Mouse (Mus musculus) lung, postnatal 0 days (tissue): ENCODE results near the gene Wdr25. TPM values are rescaled to one million over a fixed set of nuclear protein-coding genes. Genes with fewer than 3 reads are reported as not detected.

Experiments used
- ATAC-seq: fragments of 200-750 bp; cut with Nextera tagmentation; 2 replicates; pipeline ENCODE4 v1.8.0; 2017; ENCODE audit warnings: moderate library complexity
- DNase-seq: peaks from one replicate; pipeline ENCODE4 v3.0.0-alpha.2; 2016; ENCODE audit warnings: low spot score
- H3K27ac ChIP-seq: fragments of 300-500 bp; sonication (generic); 2 replicates; pipeline ENCODE4 v1.5.1; 2014; ENCODE audit warnings: antibody characterized with exemption, mild to moderate bottlenecking, low read length, mixed read lengths
- H3K27me3 ChIP-seq: fragments of 300-500 bp; sonication (generic); replicated peaks from 2 replicates; pipeline ENCODE4 v1.6.1; 2014; ENCODE audit warnings: low read length, mixed read lengths; ENCODE audit not compliant: insufficient read depth
- H3K36me3 ChIP-seq: fragments of 300-500 bp; sonication (generic); 2 replicates; pipeline ENCODE4 v1.6.1; 2014; ENCODE audit warnings: low read length, mixed read lengths; ENCODE audit not compliant: insufficient read depth
- H3K4me1 ChIP-seq: fragments of 300-500 bp; sonication (generic); 2 replicates; pipeline ENCODE4 v1.6.1; 2014; ENCODE audit warnings: antibody characterized with exemption, low read depth, low read length, mixed read lengths; ENCODE audit not compliant: insufficient read depth
- H3K4me2 ChIP-seq: fragments of 300-500 bp; sonication (generic); replicated peaks from 2 replicates; pipeline ENCODE4 v1.6.1; 2014; ENCODE audit warnings: low read depth, mild to moderate bottlenecking, low read length, moderate library complexity, mixed read lengths
- H3K4me3 ChIP-seq: fragments of 300-500 bp; sonication (generic); 2 replicates; pipeline ENCODE4 v1.5.1; 2014; ENCODE audit warnings: low read depth, low read length
- H3K9ac ChIP-seq: fragments of 300-500 bp; sonication (generic); replicated peaks from 2 replicates; pipeline ENCODE4 v1.6.1; 2014; ENCODE audit warnings: low read depth, mild to moderate bottlenecking
- H3K9me3 ChIP-seq: fragments of 300-500 bp; sonication (generic); 2 replicates; pipeline ENCODE4 v1.6.1; 2016; ENCODE audit warnings: low read length, mixed read lengths
- CTCF ChIP-seq: IDR thresholded peaks from 2 replicates; pipeline ENCODE4 v1.5.1; 2016; ENCODE audit warnings: antibody characterized with exemption, mild to moderate bottlenecking
- EP300 ChIP-seq: IDR thresholded peaks from 2 replicates; pipeline ENCODE4 v1.6.1; 2016; ENCODE audit warnings: antibody characterized with exemption, mild to moderate bottlenecking, control low read depth
- WGBS: fragments of 180-500 bp; shearing (Covaris S2); extraction: QIAGEN DNeasy Blood & Tissue Kit; methylation state at CpG from one replicate; pipeline ENCODE4 v1.1.7; 2014; 5-methylcytosine and 5-hydroxymethylcytosine counted together
- polyA plus RNA-seq: library from polyadenylated mRNA; unstranded; fragments of >200 nt; fragmentation: Nextera tagmentation; extraction: Ambion mirVana; gene quantifications from 2 replicates; pipeline ENCODE4 v1.2.1, GENCODE M21; 2015

Gene Wdr25
- polyA plus RNA-seq, 1 experiment from 2014 or later: 4.8 TPM

DNA sequence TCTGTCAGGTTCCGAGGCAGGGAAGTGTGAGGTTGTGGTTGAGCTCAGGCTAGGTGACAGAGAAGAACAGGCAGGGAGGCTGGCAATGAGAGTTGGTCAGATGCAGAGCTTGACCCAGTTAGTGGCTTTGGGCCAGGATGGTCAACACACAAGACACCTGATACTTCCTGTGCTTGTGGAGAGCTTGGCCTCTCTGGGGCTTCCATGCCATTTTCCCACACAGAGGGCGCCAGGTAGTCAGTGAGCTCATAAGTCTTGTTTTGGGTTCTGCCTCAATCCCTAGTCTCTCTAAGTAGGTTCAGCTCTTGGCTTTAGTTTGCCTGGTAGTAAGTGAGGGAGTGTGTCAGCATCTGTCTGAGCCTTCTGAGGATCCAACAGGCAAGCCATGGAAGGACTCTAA is 19.0 kb downstream of the Wdr25 start:
- no peaks in the 10 kb centered on the region for H3K9me3 ChIP-seq
- 94% methylated on average over 2 of the region's 2 CpGs for WGBS
- H3K4me1 ChIP-seq: no peaks in the 10 kb centered on the region
- H3K36me3 ChIP-seq: no peaks in the 10 kb centered on the region
- DNase-seq (no peak), ATAC-seq (no peak)
- H3K9ac ChIP-seq: no peak overlapping the region
- no peak overlapping the region for H3K4me3 ChIP-seq
- H3K27me3 ChIP-seq: no peaks in the 10 kb centered on the region
- no peak overlapping the region for H3K27ac ChIP-seq
- TF ChIP-seq EP300 (no peak), CTCF (no peak)
- H3K4me2 ChIP-seq: no peak overlapping the region

DNA sequence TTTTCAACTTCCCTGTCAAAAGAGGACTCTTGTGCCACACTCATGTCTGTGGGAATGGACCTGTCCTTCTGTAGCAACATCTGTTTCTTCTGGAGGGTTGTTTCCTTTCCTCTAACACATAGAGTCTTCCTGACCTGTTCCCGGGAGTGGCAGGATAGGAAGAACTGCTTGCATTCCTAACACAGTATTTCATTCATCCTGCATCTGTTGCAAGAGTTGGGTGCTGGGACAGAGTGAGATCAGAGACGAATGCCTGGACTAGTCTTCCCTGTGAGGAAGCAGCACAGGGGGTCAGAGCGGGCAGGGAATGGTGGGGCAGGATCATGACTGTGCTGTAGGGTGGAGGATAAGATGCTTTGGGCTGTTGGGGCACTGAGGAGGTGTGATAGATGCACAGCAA is 20.8 kb downstream of the Wdr25 start:
- TF ChIP-seq CTCF (no peak), EP300 (no peak)
- H3K9me3 ChIP-seq: no peaks in the 10 kb centered on the region
- no peaks in the 10 kb centered on the region for H3K4me1 ChIP-seq
- H3K4me2 ChIP-seq: no peak overlapping the region
- no peaks in the 10 kb centered on the region for H3K27me3 ChIP-seq
- peak; percentile 47 for DNase-seq
- H3K36me3 ChIP-seq: no peaks in the 10 kb centered on the region
- 59% methylated on average over 3 of the region's 3 CpGs for WGBS
- no peak overlapping the region for H3K4me3 ChIP-seq
- no peak overlapping the region for H3K9ac ChIP-seq
- no peak for ATAC-seq
- no peak overlapping the region for H3K27ac ChIP-seq

DNA sequence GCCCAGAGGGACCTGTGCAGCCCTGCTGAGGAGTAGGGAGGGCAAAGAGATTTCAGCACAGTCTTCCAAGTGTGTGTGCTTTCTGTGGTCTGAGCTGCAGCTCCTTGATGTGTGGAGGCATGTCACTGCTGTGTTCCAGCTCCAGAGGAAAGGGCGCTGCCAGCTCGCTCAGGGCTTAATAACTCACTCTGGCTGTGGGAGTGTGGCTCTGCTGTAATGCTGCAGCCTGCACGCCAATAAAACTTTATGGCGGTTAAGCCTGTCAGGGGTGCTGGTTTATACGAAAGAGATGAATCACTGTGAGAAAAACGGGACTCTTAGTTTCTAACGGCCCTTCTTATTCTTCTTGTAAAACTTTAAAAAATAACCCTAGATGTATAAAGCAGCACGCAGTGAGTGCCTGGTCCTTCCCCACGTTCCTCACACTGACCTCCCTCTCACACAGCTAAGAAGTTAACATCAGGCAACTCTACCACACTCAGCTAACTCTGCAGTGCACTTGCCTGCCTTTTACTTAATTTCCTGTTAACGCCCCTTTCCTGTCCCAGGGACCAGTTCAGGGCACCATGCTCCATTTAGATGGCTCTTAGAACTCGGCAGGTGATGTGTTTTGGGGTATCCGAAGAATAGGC is 21.4 kb downstream of the Wdr25 start:
- TF ChIP-seq CTCF (no peak), EP300 (no peak)
- H3K4me3 ChIP-seq: no peak overlapping the region
- DNase-seq: no peak
- H3K4me2 ChIP-seq: no peak overlapping the region
- no peaks in the 10 kb centered on the region for H3K4me1 ChIP-seq
- no peak for ATAC-seq
- WGBS: 73% methylated on average over 12 of the region's 12 CpGs
- no peaks in the 10 kb centered on the region for H3K36me3 ChIP-seq
- no peak overlapping the region for H3K9ac ChIP-seq
- H3K27me3 ChIP-seq: no peaks in the 10 kb centered on the region
- H3K27ac ChIP-seq: no peak overlapping the region
- H3K9me3 ChIP-seq: no peaks in the 10 kb centered on the region

DNA sequence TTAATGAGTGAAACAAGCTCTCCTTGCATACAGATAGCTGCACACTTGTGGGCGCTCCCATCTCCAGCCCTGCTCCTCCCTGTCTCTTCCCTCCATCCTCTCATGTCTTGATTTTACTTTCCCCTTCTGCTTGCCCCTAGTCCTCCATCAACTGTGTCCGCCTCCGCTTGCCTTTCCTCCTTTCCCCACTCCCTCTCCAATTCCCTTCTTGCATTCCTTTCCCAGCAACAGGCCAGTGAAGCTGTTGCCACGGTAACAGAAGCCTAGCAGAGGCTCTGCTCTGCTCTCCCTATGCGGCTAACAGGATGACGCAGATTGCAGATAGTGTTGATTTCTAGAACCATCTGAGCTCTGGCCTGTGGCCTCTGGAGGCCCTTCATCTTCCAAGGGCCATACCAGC is 22.5 kb downstream of the Wdr25 start:
- H3K9me3 ChIP-seq: no peaks in the 10 kb centered on the region
- H3K4me1 ChIP-seq: no peaks in the 10 kb centered on the region
- TF ChIP-seq CTCF (no peak), EP300 (no peak)
- 41% methylated on average over 6 of the region's 6 CpGs for WGBS
- ATAC-seq: no peak
- DNase-seq: no peak
- no peak overlapping the region for H3K4me3 ChIP-seq
- no peak overlapping the region for H3K27ac ChIP-seq
- H3K36me3 ChIP-seq: no peaks in the 10 kb centered on the region
- H3K9ac ChIP-seq: no peak overlapping the region
- H3K4me2 ChIP-seq: no peak overlapping the region
- no peaks in the 10 kb centered on the region for H3K27me3 ChIP-seq

DNA sequence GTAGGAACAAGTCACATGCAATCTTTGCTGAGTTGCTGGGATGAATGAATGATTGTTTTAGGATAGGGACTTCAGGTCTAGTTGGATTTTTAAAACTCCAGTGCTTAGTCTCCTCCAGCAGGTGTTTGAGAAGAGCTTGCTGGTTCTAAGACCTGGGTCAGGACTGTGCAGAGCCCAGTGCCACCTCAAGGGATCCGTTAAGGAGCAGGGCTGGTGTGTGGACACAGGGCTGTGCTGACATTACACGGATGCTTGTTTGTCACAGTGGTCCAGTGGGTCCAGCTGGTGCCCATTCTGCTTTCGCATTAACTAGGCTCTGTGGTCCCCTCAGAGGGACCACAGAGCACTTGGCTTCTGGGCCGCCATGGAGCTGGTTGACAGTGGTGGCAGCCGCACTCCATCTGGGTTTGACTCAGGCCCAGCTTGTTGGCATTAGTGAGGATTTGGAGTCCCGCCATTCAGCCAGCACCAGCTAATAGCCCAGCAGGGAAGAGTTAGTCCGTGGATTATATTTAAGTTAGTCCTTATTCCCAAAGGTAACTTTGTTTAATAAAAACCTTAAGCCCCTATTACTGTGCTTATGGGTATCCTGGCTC is 23.1 kb downstream of the Wdr25 start:
- no peak overlapping the region for H3K4me2 ChIP-seq
- no peak for ATAC-seq
- TF ChIP-seq CTCF (no peak), EP300 (no peak)

DNA sequence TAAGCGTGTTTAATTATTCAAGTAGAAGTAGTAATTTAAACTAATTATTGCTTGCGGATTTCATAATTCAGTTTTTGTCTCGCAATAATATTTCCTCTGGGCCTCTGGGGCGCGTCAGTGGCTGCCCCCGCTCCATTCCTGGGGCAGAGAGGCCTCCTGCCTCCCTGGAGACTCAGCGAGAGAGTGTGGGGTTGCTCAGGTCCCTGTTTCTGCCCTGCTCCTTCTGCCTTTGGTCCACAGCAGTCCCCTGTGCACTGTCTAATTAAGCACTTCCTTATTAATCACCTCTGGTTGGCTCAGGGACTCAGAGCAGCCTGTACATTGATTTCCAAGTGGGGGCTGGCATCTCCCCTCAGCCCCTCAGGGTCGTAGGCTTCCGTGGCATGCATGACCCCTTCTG is 24.1 kb downstream of the Wdr25 start:
- Histone ChIP-seq H3K4me2 (no peak overlapping the region), H3K9ac (no peak overlapping the region), H3K9me3 (no peaks in the 10 kb centered on the region), H3K4me3 (no peak overlapping the region), H3K27me3 (no peaks in the 10 kb centered on the region), H3K36me3 (no peaks in the 10 kb centered on the region), H3K4me1 (no peaks in the 10 kb centered on the region), H3K27ac (no peak overlapping the region)
- DNase-seq: no peak
- no peak for ATAC-seq
- WGBS: 79% methylated on average over 9 of the region's 9 CpGs
- TF ChIP-seq CTCF (no peak), EP300 (no peak)

More for the DNA sequence above, 23.1 kb downstream of the Wdr25 start:
- no peak overlapping the region for H3K27ac ChIP-seq
- H3K9ac ChIP-seq: no peak overlapping the region
- no peaks in the 10 kb centered on the region for H3K9me3 ChIP-seq
- H3K4me1 ChIP-seq: no peaks in the 10 kb centered on the region
- no peaks in the 10 kb centered on the region for H3K36me3 ChIP-seq
- 80% methylated on average over 7 of the region's 7 CpGs for WGBS
- H3K27me3 ChIP-seq: no peaks in the 10 kb centered on the region
- no peak overlapping the region for H3K4me3 ChIP-seq
- no peak for DNase-seq

DNA sequence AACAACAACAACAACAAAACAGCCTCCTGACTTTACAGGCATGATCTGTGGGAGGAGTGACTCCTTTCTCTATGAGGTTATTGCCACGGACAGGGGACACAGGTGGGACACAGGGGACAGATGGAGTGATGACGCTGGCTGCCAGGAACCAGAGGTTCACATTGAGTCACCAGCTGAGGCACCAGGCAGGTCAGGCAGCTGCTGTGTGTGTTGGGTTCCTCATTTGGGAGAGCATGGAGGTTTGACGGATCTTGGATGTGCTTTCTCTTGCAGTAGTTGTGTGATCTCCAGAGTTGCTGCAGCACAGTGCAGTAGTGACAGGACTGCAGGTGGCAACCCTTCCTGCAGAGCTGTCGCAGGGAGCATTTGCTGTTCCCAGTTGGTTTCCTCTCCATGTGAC is 25.3 kb downstream of the Wdr25 start:
- Histone ChIP-seq H3K36me3 (no peaks in the 10 kb centered on the region), H3K4me3 (no peak overlapping the region), H3K27ac (no peak overlapping the region), H3K4me2 (no peak overlapping the region), H3K9me3 (no peaks in the 10 kb centered on the region), H3K9ac (no peak overlapping the region), H3K4me1 (no peaks in the 10 kb centered on the region), H3K27me3 (no peaks in the 10 kb centered on the region)
- TF ChIP-seq CTCF (no peak), EP300 (no peak)
- WGBS: 63% methylated on average over 4 of the region's 4 CpGs
- no peak for DNase-seq
- no peak for ATAC-seq
